Mouse (Mus musculus) testis, adult 2 months (tissue): ENCODE data around the gene Hist2h2be. TPM values are rescaled to one million over a fixed set of nuclear protein-coding genes. Genes with fewer than 3 reads are reported as not detected.
"Not testable (repeated sequence)": the region's sequence is repeated elsewhere in the genome, so short reads cannot be mapped to it uniquely, and the experiment has no call there.

Experiments used
- H3K27ac ChIP-seq: fragments of 200-500 bp; 2 replicates; pipeline ENCODE4 v1.5.1; 2012; ENCODE audit warnings: low read depth, low read length; ENCODE audit not compliant: control insufficient read depth, insufficient read depth
- H3K27me3 ChIP-seq: fragments of 200-500 bp; 2 replicates; pipeline ENCODE4 v1.6.1; 2012; ENCODE audit warnings: mild to moderate bottlenecking, low read length, moderate library complexity; ENCODE audit not compliant: control insufficient read depth, insufficient read depth
- H3K36me3 ChIP-seq: fragments of 200-500 bp; 2 replicates; pipeline ENCODE4 v1.6.1; 2012; ENCODE audit warnings: mild to moderate bottlenecking, low read length; ENCODE audit not compliant: control insufficient read depth, insufficient read depth
- H3K4me1 ChIP-seq: fragments of 200-500 bp; 2 replicates; pipeline ENCODE4 v1.6.1; 2012; ENCODE audit warnings: low read length; ENCODE audit not compliant: control insufficient read depth, insufficient read depth
- H3K4me3 ChIP-seq: fragments of 200-500 bp; 2 replicates; pipeline ENCODE4 v1.5.1; 2012; ENCODE audit warnings: low read depth, mild to moderate bottlenecking, low read length, moderate library complexity, mixed read lengths; ENCODE audit not compliant: control insufficient read depth
- CTCF ChIP-seq: fragments of 200-500 bp; IDR thresholded peaks from 2 replicates; pipeline ENCODE4 v1.5.1; 2012; ENCODE audit warnings: low read depth, mild to moderate bottlenecking, inconsistent platforms, low read length, moderate library complexity; ENCODE audit not compliant: control insufficient read depth, insufficient read depth, insufficient replicate concordance
- POLR2A ChIP-seq: fragments of 200-500 bp; IDR thresholded peaks from 2 replicates; pipeline ENCODE4 v1.6.1; 2012; ENCODE audit warnings: low read depth, mild to moderate bottlenecking, inconsistent platforms, low read length, moderate library complexity; ENCODE audit not compliant: control insufficient read depth
- polyA plus RNA-seq: library from polyadenylated mRNA; depleted of rRNA; stranded (reverse); fragments of >200 nt; gene quantifications from 2 replicates; pipeline ENCODE4 v1.2.3, GENCODE M21; 2012; rRNA removed

The Hist2h2be gene
- 11.3 and 13.0 TPM in 2 replicates for polyA plus RNA-seq

GRCm38 (mm10) chr3:96220765-96221639 is at the start of gene Hist2h2be, which contains the start of gene Hist2h2ac:
Hist2h2be (plus strand) TSS chr3:96221119.
Hist2h2ac (minus strand) TSS chr3:96220880.
- H3K27ac ChIP-seq, result peak within 1 kb of the TSS; percentile 83
- H3K27me3 ChIP-seq, result no peaks in the 10 kb centered on the region
- H3K36me3 ChIP-seq, result no peaks in the 10 kb centered on the region
- TF ChIP-seq CTCF, result no peak
- TF ChIP-seq POLR2A, result 0 out of 2 replicates have a peak, but pooled peaks have one; percentile 54
- peaks cover 2% of the 10 kb centered on the region for H3K4me1 ChIP-seq
- peak within 1 kb of the TSS; percentile 86 for H3K4me3 ChIP-seq

- H3K27ac ChIP-seq, result peak overlapping the region; percentile 89
- TF ChIP-seq POLR2A (no peak), CTCF (no peak)
- H3K36me3 ChIP-seq, result peaks cover 10% of the 10 kb centered on the region
- H3K27me3 ChIP-seq, result no peaks in the 10 kb centered on the region
- no peaks in the 10 kb centered on the region; the same call in none of the 2 replicates for H3K4me1 ChIP-seq
- H3K4me3 ChIP-seq, result peak overlapping the region; percentile 98
Observed at GRCm38 (mm10) chr3:96171583-96172196, 49.2 kb upstream of the Hist2h2be start.

- Histone ChIP-seq H3K36me3 (peaks cover 12% of the 10 kb centered on the region), H3K27me3 (no peaks in the 10 kb centered on the region), H3K4me1 (no peaks in the 10 kb centered on the region; the same call in none of the 2 replicates), H3K27ac (peak within 1 kb of the TSS; percentile 89), H3K4me3 (peak within 1 kb of the TSS; percentile 98)
- TF ChIP-seq POLR2A (peak; percentile 97), CTCF (no peak)
Observed at GRCm38 (mm10) chr3:96172197-96173178, 48.4 kb upstream of the Hist2h2be start, which contains the start of gene Sf3b4. Sf3b4 (plus strand) TSS chr3:96172332.

- peak overlapping the region; percentile 98 for H3K4me3 ChIP-seq
- no peaks in the 10 kb centered on the region; the same call in none of the 2 replicates for H3K4me1 ChIP-seq
- peaks cover 13% of the 10 kb centered on the region for H3K36me3 ChIP-seq
- H3K27ac ChIP-seq, result no peak overlapping the region
- no peaks in the 10 kb centered on the region for H3K27me3 ChIP-seq
- TF ChIP-seq CTCF (no peak), POLR2A (no peak)
Observed at GRCm38 (mm10) chr3:96173185-96173584, 47.7 kb upstream of the Hist2h2be start.

GRCm38 (mm10) chr3:96174042-96174441 is 46.9 kb upstream of the Hist2h2be start:
- Histone ChIP-seq H3K4me3 (peak overlapping the region; percentile 74), H3K36me3 (peaks cover 13% of the 10 kb centered on the region)
- H3K27me3 ChIP-seq, H3K4me1 ChIP-seq, H3K27ac ChIP-seq: not testable (repeated sequence)

GRCm38 (mm10) chr3:96175251-96175650 is 45.7 kb upstream of the Hist2h2be start:
- Histone ChIP-seq H3K36me3 (peaks cover 11% of the 10 kb centered on the region), H3K4me3 (no peak overlapping the region), H3K4me1 (no peaks in the 10 kb centered on the region; the same call in none of the 2 replicates), H3K27me3 (no peaks in the 10 kb centered on the region), H3K27ac (no peak overlapping the region)
- no peak for TF ChIP-seq CTCF
- no peak for TF ChIP-seq POLR2A
